Mouse (Mus musculus) forebrain, postnatal 0 days (tissue): ENCODE results near the gene Rnase10. TPM values are rescaled to one million over a fixed set of nuclear protein-coding genes. Genes with fewer than 3 reads are reported as not detected.

Experiments used
- ATAC-seq: fragments of 200-750 bp; cut with Nextera tagmentation; 2 replicates; pipeline ENCODE4 v1.8.0; 2017; ENCODE audit warnings: mild to moderate bottlenecking, moderate library complexity
- DNase-seq: peaks from one replicate; pipeline ENCODE4 v3.0.0-alpha.2; 2015
- H3K27ac ChIP-seq: fragments of 300-500 bp; sonication (generic); 2 replicates; pipeline ENCODE4 v1.5.1; 2014; ENCODE audit warnings: low read depth, mild to moderate bottlenecking, antibody characterized with exemption, low read length, moderate library complexity, mixed read lengths
- H3K27me3 ChIP-seq: fragments of 300-500 bp; sonication (generic); 2 replicates; pipeline ENCODE4 v1.6.1; 2014; ENCODE audit warnings: mild to moderate bottlenecking, low read length, mixed read lengths; ENCODE audit not compliant: insufficient read depth
- H3K36me3 ChIP-seq: fragments of 300-500 bp; sonication (generic); 2 replicates; pipeline ENCODE4 v1.6.1; 2014; ENCODE audit warnings: mild to moderate bottlenecking, moderate library complexity; ENCODE audit not compliant: insufficient read depth
- H3K4me1 ChIP-seq: fragments of 300-500 bp; sonication (generic); 2 replicates; pipeline ENCODE4 v1.6.1; 2014; ENCODE audit warnings: antibody characterized with exemption; ENCODE audit not compliant: insufficient read depth
- H3K4me2 ChIP-seq: fragments of 300-500 bp; sonication (generic); 2 replicates; pipeline ENCODE4 v1.6.1; 2014; ENCODE audit warnings: low read depth, mild to moderate bottlenecking, moderate library complexity
- H3K4me3 ChIP-seq: fragments of 300-500 bp; sonication (generic); 2 replicates; pipeline ENCODE4 v1.5.1; 2014; ENCODE audit warnings: low read depth, low read length, mixed read lengths
- H3K9ac ChIP-seq: fragments of 300-500 bp; sonication (generic); 2 replicates; pipeline ENCODE4 v1.6.1; 2014; ENCODE audit warnings: mild to moderate bottlenecking
- H3K9me3 ChIP-seq: fragments of 300-500 bp; sonication (generic); 2 replicates; pipeline ENCODE4 v1.6.1; 2016; ENCODE audit warnings: low read length
- CTCF ChIP-seq: sonication (generic); IDR thresholded peaks from 2 replicates; pipeline ENCODE4 v1.5.1; 2016; ENCODE audit warnings: antibody characterized with exemption, control low read depth, low read depth
- WGBS: fragments of 180-500 bp; shearing (Covaris S2); extraction: QIAGEN DNeasy Blood & Tissue Kit; methylation state at CpG from one replicate; pipeline ENCODE4 v1.1.7; 2014; 5-methylcytosine and 5-hydroxymethylcytosine counted together
- polyA plus RNA-seq: library from polyadenylated mRNA; unstranded; fragments of >200 nt; fragmentation: Nextera tagmentation; extraction: Ambion mirVana; gene quantifications from 2 replicates; pipeline ENCODE4 v1.2.1, GENCODE M21; 2015
- total RNA-seq: library from RNA; depleted of rRNA; stranded (reverse); fragments of >200 nt; gene quantifications from 2 replicates; pipeline ENCODE4 v1.2.3, GENCODE M21; 2014

The Rnase10 gene
- total and polyA plus RNA-seq, 2 experiments from 2014 or later, result not detected

DNA sequence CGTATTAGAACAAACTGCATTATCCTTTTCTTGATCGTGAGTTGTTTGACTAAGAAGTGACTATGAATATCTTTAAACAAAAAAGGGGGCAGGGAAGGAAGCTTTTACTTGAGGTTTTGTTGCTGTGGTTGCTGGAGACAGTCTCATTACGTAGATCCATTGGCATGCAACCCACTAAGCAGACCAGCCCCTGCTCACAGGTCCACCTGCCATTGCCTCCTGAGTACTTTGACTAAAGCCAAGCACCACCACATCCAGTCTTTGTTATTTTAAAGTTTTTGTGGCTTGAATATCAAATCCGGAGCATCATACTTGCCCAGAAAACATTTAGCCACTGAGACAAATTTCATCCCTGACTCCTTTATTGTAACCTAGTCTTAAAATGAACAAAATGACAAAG, 28.7 kb downstream of the Rnase10 start:
- Histone ChIP-seq H3K27me3 (no peaks in the 10 kb centered on the region), H3K4me2 (no peak overlapping the region), H3K9ac (no peak overlapping the region), H3K4me3 (no peak overlapping the region), H3K36me3 (no peaks in the 10 kb centered on the region), H3K27ac (no peak overlapping the region), H3K4me1 (no peaks in the 10 kb centered on the region), H3K9me3 (no peaks in the 10 kb centered on the region)
- WGBS, result 81% methylated on average over 4 of the region's 4 CpGs
- TF ChIP-seq CTCF, result no peak
- ATAC-seq, result no peak
- no peak for DNase-seq

- H3K4me1 ChIP-seq, result no peaks in the 10 kb centered on the region
- H3K36me3 ChIP-seq, result no peaks in the 10 kb centered on the region
- DNase-seq, result no peak
- H3K4me2 ChIP-seq, result no peak within 1 kb of the TSS
- no peak for ATAC-seq
- H3K9ac ChIP-seq, result no peak within 1 kb of the TSS
- 63% methylated on average over 6 of the region's 6 CpGs for WGBS
- H3K9me3 ChIP-seq, result no peaks in the 10 kb centered on the region
- no peak for TF ChIP-seq CTCF
- H3K4me3 ChIP-seq, result no peak within 1 kb of the TSS
- no peaks in the 10 kb centered on the region for H3K27me3 ChIP-seq
- no peak within 1 kb of the TSS for H3K27ac ChIP-seq
Observed at GRCm38 (mm10) chr14:51041769-51042168, 34.2 kb downstream of the Rnase10 start, which contains the start of gene Rnase9. Gene Rnase9, minus strand, starts transcription at chr14:51041869.

DNA sequence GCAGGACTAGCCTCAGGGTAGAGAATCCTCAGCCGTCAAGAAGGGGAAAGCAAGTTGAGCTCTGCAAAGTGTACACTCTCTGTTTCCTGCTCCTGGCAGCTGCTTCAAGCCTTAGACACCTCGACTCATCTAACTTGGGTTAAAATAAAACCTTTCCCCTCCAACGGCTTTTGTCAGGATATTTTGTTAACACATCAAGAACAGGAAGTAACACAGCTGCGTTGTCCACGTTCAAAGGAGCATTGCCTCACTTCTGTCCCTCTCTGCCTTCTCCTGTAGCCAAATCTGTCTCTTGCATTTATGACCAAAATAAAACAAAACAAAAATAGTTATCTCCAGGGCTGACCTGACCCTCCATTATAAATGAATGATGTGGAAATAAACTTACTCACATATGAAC, 40.3 kb downstream of the Rnase10 start:
- TF ChIP-seq CTCF, result no peak
- DNase-seq, result no peak

DNA sequence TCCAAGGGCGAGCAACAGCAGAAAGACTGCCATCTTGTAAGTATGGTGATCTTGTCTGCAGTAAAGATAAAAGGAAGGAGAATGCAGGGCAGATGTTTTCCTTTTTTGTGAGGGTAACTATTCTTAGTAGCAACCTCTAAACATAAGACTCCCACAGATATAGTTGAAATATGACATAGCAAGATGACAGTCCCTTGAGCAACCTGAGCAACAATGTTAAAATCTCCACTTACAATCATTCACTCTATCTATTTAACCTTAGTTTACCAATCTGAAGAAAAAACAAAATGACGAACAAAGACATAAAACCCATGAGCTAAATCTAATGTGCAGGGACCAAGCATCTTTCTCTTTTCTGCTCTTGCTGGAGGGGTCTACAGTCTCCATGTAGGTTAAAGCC, 42.5 kb downstream of the Rnase10 start, which contains the start of gene Rnase11:
Gene Rnase11 (minus strand): TSS at position 101 of the 400 bp plus-strand sequence.
- Histone ChIP-seq H3K4me2 (no peak within 1 kb of the TSS), H3K27me3 (no peaks in the 10 kb centered on the region), H3K4me3 (no peak within 1 kb of the TSS), H3K9me3 (no peaks in the 10 kb centered on the region), H3K9ac (no peak within 1 kb of the TSS), H3K27ac (no peak within 1 kb of the TSS), H3K36me3 (no peaks in the 10 kb centered on the region), H3K4me1 (no peaks in the 10 kb centered on the region)
- ATAC-seq (no peak), DNase-seq (no peak)
- TF ChIP-seq CTCF, result no peak
- WGBS, result 86% methylated on average over 2 of the region's 2 CpGs

More for the DNA sequence above, 40.3 kb downstream of the Rnase10 start:
- Histone ChIP-seq H3K36me3 (no peaks in the 10 kb centered on the region), H3K4me3 (no peak overlapping the region), H3K4me1 (no peaks in the 10 kb centered on the region), H3K4me2 (no peak overlapping the region), H3K27me3 (no peaks in the 10 kb centered on the region), H3K9ac (no peak overlapping the region), H3K9me3 (no peaks in the 10 kb centered on the region), H3K27ac (no peak overlapping the region)
- 73% methylated on average over 5 of the region's 5 CpGs for WGBS
- no peak for ATAC-seq

GRCm38 (mm10) chr14:51051941-51052340, 44.4 kb downstream of the Rnase10 start:
- H3K27ac ChIP-seq, result no peak overlapping the region
- no peak overlapping the region for H3K4me2 ChIP-seq
- ATAC-seq, result no peak
- H3K9ac ChIP-seq, result no peak overlapping the region
- 46% methylated on average over 5 of the region's 5 CpGs for WGBS
- DNase-seq, result no peak
- H3K27me3 ChIP-seq, result no peaks in the 10 kb centered on the region
- no peak overlapping the region for H3K4me3 ChIP-seq
- H3K36me3 ChIP-seq, result no peaks in the 10 kb centered on the region
- H3K9me3 ChIP-seq, result no peaks in the 10 kb centered on the region
- no peak for TF ChIP-seq CTCF
- no peaks in the 10 kb centered on the region for H3K4me1 ChIP-seq

DNA sequence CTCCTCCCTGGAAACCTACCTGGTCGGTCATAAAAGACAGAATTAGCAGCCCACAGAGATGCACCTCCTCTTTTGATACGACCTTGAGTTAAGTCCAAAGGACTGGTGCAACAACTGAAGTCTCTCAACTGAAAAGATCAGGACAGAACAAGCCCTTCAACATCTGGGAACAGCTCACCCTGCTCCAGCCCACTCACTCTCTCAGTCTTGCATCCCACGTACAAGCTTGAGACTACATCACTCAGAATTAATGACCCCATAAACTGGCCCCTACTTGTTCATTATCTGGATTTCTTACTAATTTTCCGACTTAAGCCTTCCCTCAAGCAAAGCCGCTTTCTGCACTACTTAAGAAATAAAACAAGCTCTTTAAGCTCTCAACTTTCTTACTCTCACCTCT, 45.6 kb downstream of the Rnase10 start:
- H3K9me3 ChIP-seq, result no peaks in the 10 kb centered on the region
- H3K4me3 ChIP-seq, result no peak overlapping the region
- ATAC-seq (no peak), DNase-seq (no peak)
- H3K4me2 ChIP-seq, result no peak overlapping the region
- H3K36me3 ChIP-seq, result no peaks in the 10 kb centered on the region
- no peaks in the 10 kb centered on the region for H3K4me1 ChIP-seq
- no peak for TF ChIP-seq CTCF
- no peak overlapping the region for H3K27ac ChIP-seq
- no peaks in the 10 kb centered on the region for H3K27me3 ChIP-seq
- no peak overlapping the region for H3K9ac ChIP-seq
- 46% methylated on average over 5 of the region's 5 CpGs for WGBS

GRCm38 (mm10) chr14:51054243-51055237, 47.0 kb downstream of the Rnase10 start:
- Histone ChIP-seq H3K4me1 (no peaks in the 10 kb centered on the region), H3K9ac (no peak overlapping the region), H3K4me2 (no peak overlapping the region), H3K4me3 (no peak overlapping the region), H3K27me3 (no peaks in the 10 kb centered on the region), H3K36me3 (no peaks in the 10 kb centered on the region), H3K9me3 (no peaks in the 10 kb centered on the region), H3K27ac (no peak overlapping the region)
- DNase-seq, result no peak
- 29% methylated on average over 13 of the region's 13 CpGs for WGBS
- no peak for ATAC-seq
- no peak for TF ChIP-seq CTCF
